Mouse (Mus musculus) hindbrain, embryonic 14.5 days (tissue): ENCODE measurements around the gene Sobp. TPM values are rescaled to one million over a fixed set of nuclear protein-coding genes. Genes with fewer than 3 reads are reported as not detected.

Experiments used
- ATAC-seq: fragments of 200-750 bp; cut with Nextera tagmentation; 2 replicates; pipeline ENCODE4 v1.8.0; 2017; ENCODE audit warnings: moderate number of reproducible peaks, mild to moderate bottlenecking, moderate TSS enrichment, moderate library complexity; ENCODE audit not compliant: low FRiP score
- DNase-seq: peaks from one replicate; pipeline ENCODE4 v3.0.0-alpha.2; 2015; ENCODE audit warnings: low spot score
- H3K27ac ChIP-seq: fragments of 300-500 bp; sonication (generic); 2 replicates; pipeline ENCODE4 v1.5.1; 2014; ENCODE audit warnings: mild to moderate bottlenecking, moderate library complexity
- H3K27me3 ChIP-seq: fragments of 300-500 bp; sonication (generic); 2 replicates; pipeline ENCODE4 v1.6.1; 2014; ENCODE audit warnings: mild to moderate bottlenecking, low read length, mixed read lengths; ENCODE audit not compliant: control insufficient read depth, insufficient read depth
- H3K36me3 ChIP-seq: fragments of 300-500 bp; sonication (generic); replicated peaks from 2 replicates; pipeline ENCODE4 v1.6.1; 2014; ENCODE audit not compliant: control insufficient read depth, insufficient read depth
- H3K4me1 ChIP-seq: fragments of 300-500 bp; sonication (generic); replicated peaks from 2 replicates; pipeline ENCODE4 v1.6.1; 2014; ENCODE audit warnings: antibody characterized with exemption, low read length, mixed read lengths; ENCODE audit not compliant: control insufficient read depth, insufficient read depth
- H3K4me2 ChIP-seq: fragments of 300-500 bp; sonication (generic); replicated peaks from 2 replicates; pipeline ENCODE4 v1.6.1; 2014; ENCODE audit warnings: mild to moderate bottlenecking, moderate library complexity
- H3K4me3 ChIP-seq: fragments of 300-500 bp; sonication (generic); replicated peaks from 2 replicates; pipeline ENCODE4 v1.5.1; 2014; ENCODE audit warnings: mild to moderate bottlenecking, low read length
- H3K9ac ChIP-seq: fragments of 300-500 bp; sonication (generic); 2 replicates; pipeline ENCODE4 v1.6.1; 2014
- H3K9me3 ChIP-seq: fragments of 300-500 bp; sonication (generic); 2 replicates; pipeline ENCODE4 v1.6.1; 2016; ENCODE audit warnings: low read length; ENCODE audit not compliant: control insufficient read depth
- WGBS: fragments of 180-500 bp; shearing (Covaris S2); extraction: QIAGEN DNeasy Blood & Tissue Kit; methylation state at CpG from one replicate; pipeline ENCODE4 v1.1.7; 2014; 5-methylcytosine and 5-hydroxymethylcytosine counted together
- polyA plus RNA-seq: library from polyadenylated mRNA; unstranded; fragments of >200 nt; fragmentation: Nextera tagmentation; extraction: Ambion mirVana; gene quantifications from 2 replicates; pipeline ENCODE4 v1.2.1, GENCODE M21; 2014

Sobp gene
- polyA plus RNA-seq, 1 experiment from 2014 or later, result 16.0 TPM

GRCm38 (mm10) chr10:42988627-42989026 is 185.7 kb downstream of the Sobp start:
- H3K27ac ChIP-seq, result no peak overlapping the region
- 61% methylated on average over 15 of the region's 15 CpGs for WGBS
- H3K36me3 ChIP-seq, result no peaks in the 10 kb centered on the region
- peaks cover 5% of the 10 kb centered on the region; the same call in 1 of the 2 replicates for H3K4me1 ChIP-seq
- DNase-seq (no peak), ATAC-seq (no peak)
- H3K9ac ChIP-seq, result no peak overlapping the region
- no peak overlapping the region for H3K4me3 ChIP-seq
- H3K9me3 ChIP-seq, result no peaks in the 10 kb centered on the region
- no peak overlapping the region for H3K4me2 ChIP-seq
- H3K27me3 ChIP-seq, result no peaks in the 10 kb centered on the region

- peak; percentile 63 for DNase-seq
- 21% methylated on average over 6 of the region's 6 CpGs for WGBS
- no peak overlapping the region for H3K4me3 ChIP-seq
- H3K27ac ChIP-seq, result no peak overlapping the region
- H3K9ac ChIP-seq, result no peak overlapping the region
- H3K4me2 ChIP-seq, result no peak overlapping the region
- H3K4me1 ChIP-seq, result 0 out of 2 replicates have a peak, but pooled peaks cover 5% of the 10 kb centered on the region
- H3K9me3 ChIP-seq, result no peaks in the 10 kb centered on the region
- peak; percentile 26; the same call in 1 of the 2 replicates for ATAC-seq
- H3K27me3 ChIP-seq, result no peaks in the 10 kb centered on the region
- H3K36me3 ChIP-seq, result no peaks in the 10 kb centered on the region
Measured at GRCm38 (mm10) chr10:42987594-42988052, 186.7 kb downstream of the Sobp start.

DNA sequence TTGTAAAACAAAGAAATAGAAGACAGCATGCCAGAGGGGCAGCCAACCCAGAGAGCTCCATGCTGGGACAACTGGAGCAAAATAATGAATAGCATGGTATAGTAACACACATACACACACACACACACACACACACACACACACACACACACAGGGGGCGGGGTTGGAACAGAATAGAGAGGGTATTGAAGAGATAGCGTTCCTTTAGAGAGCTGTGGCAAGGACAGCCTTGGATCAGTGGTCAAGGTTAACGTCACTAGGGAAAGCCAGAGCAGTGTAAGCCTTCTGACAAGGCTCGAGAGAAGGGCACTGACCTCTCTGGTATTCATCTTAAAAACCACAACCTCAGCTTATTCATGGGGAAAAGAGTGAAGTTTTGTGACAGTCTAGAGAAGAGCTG is 189.4 kb downstream of the Sobp start:
- no peaks in the 10 kb centered on the region for H3K36me3 ChIP-seq
- WGBS, result 47% methylated on average over 4 of the region's 4 CpGs

DNA sequence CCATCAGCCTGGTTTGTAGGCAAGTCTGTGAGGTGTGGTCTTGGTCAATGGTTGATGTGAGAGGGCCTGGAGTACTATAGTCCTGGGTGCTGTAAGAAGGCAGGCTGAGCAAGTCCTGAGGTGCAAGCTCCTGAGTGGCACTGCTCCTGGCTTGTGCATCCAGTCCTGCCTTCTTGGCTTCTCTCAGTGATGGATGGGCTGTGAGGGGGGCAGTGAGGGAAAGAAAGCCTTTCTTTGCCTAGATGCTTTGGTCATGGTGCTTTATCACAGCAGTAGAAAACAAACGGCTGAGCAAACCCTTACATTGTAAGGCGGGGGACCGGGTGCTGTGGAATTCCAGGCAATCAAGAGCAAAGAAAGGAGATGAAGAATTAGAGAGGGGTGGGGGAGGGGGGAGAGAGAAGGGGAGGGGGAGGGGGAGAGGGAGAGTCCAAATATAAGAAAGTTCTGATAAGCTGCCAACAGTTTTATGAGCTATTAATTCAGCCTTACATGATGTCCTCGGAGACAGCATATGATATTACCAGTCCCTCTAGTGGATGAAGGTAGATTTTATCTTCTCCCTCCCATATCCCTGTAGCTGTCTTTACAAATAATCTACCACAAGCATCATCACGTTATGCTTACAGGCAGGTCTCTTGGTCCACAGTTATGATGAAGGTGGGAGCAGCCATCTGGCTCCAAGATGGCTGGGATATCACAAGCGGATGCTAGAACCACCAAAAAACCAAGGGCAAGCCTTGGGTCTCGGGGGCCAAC is 193.2 kb downstream of the Sobp start:
- DNase-seq (peak; percentile 48), ATAC-seq (0 out of 2 replicates have a peak, but pooled peaks have one; percentile 57)
- Histone ChIP-seq H3K27me3 (no peaks in the 10 kb centered on the region), H3K4me2 (no peak overlapping the region), H3K27ac (no peak overlapping the region), H3K36me3 (no peaks in the 10 kb centered on the region), H3K9me3 (no peaks in the 10 kb centered on the region), H3K9ac (no peak overlapping the region), H3K4me1 (0 out of 2 replicates have a peak, but pooled peaks cover 6% of the 10 kb centered on the region), H3K4me3 (no peak overlapping the region)
- WGBS, result 41% methylated on average over 7 of the region's 7 CpGs

More for the DNA sequence above, 189.4 kb downstream of the Sobp start:
- no peak for DNase-seq
- no peak overlapping the region for H3K9ac ChIP-seq
- no peaks in the 10 kb centered on the region for H3K27me3 ChIP-seq
- no peak for ATAC-seq
- H3K9me3 ChIP-seq, result no peaks in the 10 kb centered on the region
- H3K27ac ChIP-seq, result no peak overlapping the region
- H3K4me1 ChIP-seq, result 0 out of 2 replicates have a peak, but pooled peaks cover 6% of the 10 kb centered on the region
- H3K4me2 ChIP-seq, result no peak overlapping the region
- no peak overlapping the region for H3K4me3 ChIP-seq

GRCm38 (mm10) chr10:42978346-42978745 is 196.0 kb downstream of the Sobp start:
- H3K27me3 ChIP-seq, result no peaks in the 10 kb centered on the region
- 58% methylated on average over 3 of the region's 3 CpGs for WGBS
- H3K9me3 ChIP-seq, result no peaks in the 10 kb centered on the region
- H3K4me1 ChIP-seq, result 0 out of 2 replicates have a peak, but pooled peaks cover 6% of the 10 kb centered on the region
- no peak overlapping the region for H3K4me3 ChIP-seq
- ATAC-seq (no peak), DNase-seq (no peak)
- no peak overlapping the region for H3K9ac ChIP-seq
- no peaks in the 10 kb centered on the region for H3K36me3 ChIP-seq
- no peak overlapping the region for H3K27ac ChIP-seq
- no peak overlapping the region for H3K4me2 ChIP-seq

DNA sequence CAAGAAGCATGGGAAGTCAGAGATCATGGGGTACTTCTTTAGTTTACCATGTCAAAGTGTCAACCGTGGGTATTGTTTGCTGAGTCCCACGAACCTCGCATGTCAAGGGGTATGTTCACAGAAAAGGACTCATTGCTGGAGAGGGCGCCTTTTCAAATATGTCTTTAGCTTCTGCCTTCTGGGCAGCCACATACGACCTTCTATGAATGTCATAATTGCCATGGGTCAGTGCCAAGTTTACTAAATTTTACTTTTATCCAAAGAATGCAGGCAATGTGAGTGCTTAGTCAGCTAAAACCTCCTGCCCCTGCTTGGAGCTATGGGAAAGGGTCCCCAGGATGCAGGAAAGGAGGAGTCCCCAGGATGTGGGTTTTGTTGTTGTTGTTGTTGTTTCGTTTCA is 197.8 kb downstream of the Sobp start:
- no peak overlapping the region for H3K4me2 ChIP-seq
- H3K9me3 ChIP-seq, result no peaks in the 10 kb centered on the region
- H3K27ac ChIP-seq, result no peak overlapping the region
- H3K4me1 ChIP-seq, result 0 out of 2 replicates have a peak, but pooled peaks cover 6% of the 10 kb centered on the region
- 88% methylated on average over 6 of the region's 6 CpGs for WGBS
- H3K9ac ChIP-seq, result no peak overlapping the region
- DNase-seq (no peak), ATAC-seq (no peak)
- no peak overlapping the region for H3K4me3 ChIP-seq
- H3K36me3 ChIP-seq, result no peaks in the 10 kb centered on the region
- no peaks in the 10 kb centered on the region for H3K27me3 ChIP-seq

DNA sequence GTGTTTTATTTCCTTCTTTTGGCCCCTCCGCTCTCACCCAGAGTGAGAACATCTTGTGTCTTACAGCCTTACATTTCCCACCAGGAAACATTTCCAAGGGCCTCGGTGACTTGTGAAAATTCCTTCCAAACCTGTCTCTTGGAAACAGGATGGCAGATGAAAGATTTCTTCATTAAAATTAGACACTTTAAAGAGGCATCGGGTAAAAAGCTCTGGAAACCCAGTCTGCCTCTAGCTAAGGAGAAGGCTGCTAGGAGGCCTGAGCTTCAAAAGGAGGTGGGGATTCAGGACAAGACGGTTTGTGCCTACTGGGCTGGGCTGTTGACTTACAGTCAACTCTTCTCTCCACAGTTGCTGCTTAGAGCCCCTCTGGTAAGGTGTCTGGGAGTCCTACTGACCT is 200.8 kb downstream of the Sobp start:
- no peak for DNase-seq
- ATAC-seq, result no peak
- H3K4me1 ChIP-seq, result peaks cover 2% of the 10 kb centered on the region; the same call in 1 of the 2 replicates

DNA sequence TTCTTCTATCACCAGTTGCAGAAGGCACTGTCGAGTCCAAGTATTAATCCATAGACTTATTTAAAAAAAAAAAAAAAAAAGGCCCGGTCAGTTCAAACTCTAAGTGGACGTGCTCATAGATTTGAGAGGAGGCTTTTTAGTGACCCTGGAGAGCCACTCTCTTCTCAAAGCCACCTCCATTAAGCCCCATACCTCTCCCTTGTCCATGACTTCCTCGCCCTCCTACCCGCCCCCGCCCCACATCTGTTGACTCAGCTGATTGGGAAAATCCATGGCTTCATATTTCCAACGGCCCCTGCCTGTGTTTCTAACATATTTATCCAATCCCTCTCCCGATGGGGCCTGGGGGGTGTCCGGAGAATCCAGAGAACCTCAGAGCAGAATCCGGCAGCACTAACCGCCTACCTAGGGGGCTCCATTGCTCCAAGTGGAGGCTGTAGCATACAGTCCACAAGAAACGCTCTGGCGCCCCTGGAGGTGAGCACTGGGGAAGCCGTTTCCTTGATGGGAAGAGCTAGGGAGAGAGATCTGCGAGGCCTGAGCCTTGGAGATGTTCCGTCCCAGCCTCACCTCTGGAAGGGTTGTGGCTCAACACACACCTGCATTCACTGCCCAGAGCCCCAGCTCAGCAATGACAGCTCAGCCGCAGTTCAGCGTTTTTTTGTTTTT is 201.7 kb downstream of the Sobp start:
- 35% methylated on average over 18 of the region's 18 CpGs for WGBS
- H3K4me1 ChIP-seq, result peaks cover 6% of the 10 kb centered on the region; the same call in 1 of the 2 replicates
- no peak overlapping the region for H3K4me3 ChIP-seq
- H3K4me2 ChIP-seq, result no peak overlapping the region
- H3K9ac ChIP-seq, result no peak overlapping the region
- H3K27me3 ChIP-seq, result no peaks in the 10 kb centered on the region
- H3K36me3 ChIP-seq, result no peaks in the 10 kb centered on the region
- H3K9me3 ChIP-seq, result no peaks in the 10 kb centered on the region
- no peak overlapping the region for H3K27ac ChIP-seq
- peak; percentile 81 for DNase-seq
- peak; percentile 84 for ATAC-seq

More for the DNA sequence above, 200.8 kb downstream of the Sobp start:
- no peaks in the 10 kb centered on the region for H3K27me3 ChIP-seq
- no peaks in the 10 kb centered on the region for H3K9me3 ChIP-seq
- H3K9ac ChIP-seq, result no peak overlapping the region
- 41% methylated on average over 4 of the region's 4 CpGs for WGBS
- no peak overlapping the region for H3K4me3 ChIP-seq
- no peak overlapping the region for H3K4me2 ChIP-seq
- no peak overlapping the region for H3K27ac ChIP-seq
- H3K36me3 ChIP-seq, result no peaks in the 10 kb centered on the region

- Histone ChIP-seq H3K4me1 (peaks cover 6% of the 10 kb centered on the region; the same call in 1 of the 2 replicates), H3K9ac (no peak overlapping the region), H3K4me2 (no peak overlapping the region), H3K9me3 (no peaks in the 10 kb centered on the region), H3K36me3 (no peaks in the 10 kb centered on the region), H3K27ac (no peak overlapping the region), H3K4me3 (no peak overlapping the region), H3K27me3 (no peaks in the 10 kb centered on the region)
- no peak for ATAC-seq
- no peak for DNase-seq
- 3% methylated on average over 2 of the region's 2 CpGs for WGBS
Measured at GRCm38 (mm10) chr10:42968332-42968731, 206.0 kb downstream of the Sobp start.
